Mouse (Mus musculus) kidney, adult 18-20 months (tissue): ENCODE data around the gene Ccdc33.
A peak's percentile ranks its signal among the peaks of the same experiment; 100 is the strongest.

ENCODE experiments used
- DNase-seq: peaks from one replicate; pipeline ENCODE4 v3.0.0; 2021

Gene Ccdc33

DNA sequence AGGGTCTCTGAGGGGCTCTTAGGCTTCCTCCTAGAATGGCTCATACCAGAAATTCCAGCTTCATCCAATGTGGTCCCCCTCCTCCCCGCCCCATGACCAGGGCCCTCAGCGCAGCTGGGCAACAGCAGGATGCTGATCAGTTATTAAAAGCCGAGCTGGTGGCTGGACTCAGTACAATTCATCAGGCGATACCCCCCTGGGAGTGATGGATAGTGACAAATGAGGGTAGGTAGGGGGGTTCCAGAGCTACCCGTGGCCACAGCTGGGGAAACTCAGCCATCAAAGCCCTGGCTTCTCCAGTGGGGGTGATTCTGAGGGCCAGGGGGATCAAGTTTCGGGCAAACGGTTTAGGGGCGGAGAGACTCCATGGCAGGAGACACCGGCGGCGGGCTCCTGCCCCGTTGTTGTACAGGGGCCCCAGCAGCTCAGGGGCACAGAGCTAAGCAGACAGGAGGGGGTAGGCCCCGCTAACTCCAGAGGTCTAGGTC is 10.3 kb upstream of the Ccdc33 start:
- DNase-seq, result no peak

DNA sequence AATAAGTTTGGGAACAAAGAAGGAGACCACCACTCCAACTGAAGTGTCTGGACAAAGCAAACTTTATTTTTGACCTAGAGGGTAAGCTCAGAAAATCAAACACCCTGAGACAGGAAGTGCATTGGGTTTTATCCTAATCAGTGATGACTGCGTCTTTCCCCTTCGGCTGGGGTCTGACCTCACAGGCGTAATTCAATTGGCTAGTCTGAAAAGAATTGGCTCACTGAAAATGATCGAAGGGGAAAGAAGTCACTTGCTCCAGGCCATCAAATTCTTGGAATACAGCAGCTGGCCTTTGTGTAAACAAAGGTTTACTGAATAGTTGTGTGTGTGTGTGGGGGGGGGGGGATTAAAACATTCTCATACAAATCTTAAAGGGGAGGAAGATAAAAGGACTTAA is 7.2 kb upstream of the Ccdc33 start:
- DNase-seq, result no peak

DNA sequence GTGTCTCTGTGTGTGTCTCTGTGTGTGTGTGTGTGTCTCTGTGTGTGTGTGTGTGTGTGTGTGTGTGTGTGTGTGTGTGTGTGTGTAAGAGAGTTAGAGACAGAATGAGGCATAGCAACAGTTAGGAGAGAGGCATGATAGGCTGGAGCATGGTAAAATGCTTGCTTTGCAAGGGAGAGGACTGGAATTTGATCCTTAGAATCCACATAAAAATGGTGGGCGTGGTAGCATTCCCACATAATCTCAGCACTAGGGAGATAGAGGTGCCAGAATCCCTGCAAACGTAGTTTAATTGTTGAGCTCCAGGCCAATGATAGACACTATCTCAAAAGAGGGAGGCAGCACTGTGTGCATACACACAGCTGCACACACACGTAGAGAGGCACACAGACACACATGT is 6.5 kb upstream of the Ccdc33 start:
- DNase-seq, result no peak

DNA sequence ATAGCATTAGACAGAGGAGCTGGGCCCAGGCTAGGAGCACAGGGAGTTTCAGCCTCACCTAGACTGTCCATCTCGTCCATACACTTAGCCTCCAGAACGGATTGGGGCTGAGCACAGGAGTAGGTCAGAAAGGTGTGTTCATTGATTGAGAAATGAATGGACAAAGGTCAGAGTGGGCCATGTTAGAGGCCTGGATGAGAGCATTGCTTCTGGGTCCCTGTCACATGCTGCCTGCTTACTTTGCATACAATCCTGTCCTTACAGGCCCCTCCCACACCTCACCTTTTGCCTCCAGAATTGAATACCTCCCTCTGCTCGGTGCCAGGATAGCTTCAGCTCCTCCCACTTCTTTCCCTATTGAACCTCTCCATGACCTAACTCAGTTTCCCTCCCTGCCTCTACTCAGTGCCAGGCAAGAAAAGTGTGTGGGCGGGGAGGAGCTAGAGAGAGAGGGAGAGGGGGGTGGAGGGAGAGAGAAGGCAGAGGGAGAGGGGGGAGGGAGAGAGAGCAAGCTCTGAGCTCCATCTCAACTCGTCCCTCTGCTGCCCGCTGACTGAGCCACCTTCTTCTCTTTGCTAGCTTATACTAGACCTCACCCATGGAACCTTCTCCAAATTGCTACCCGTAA is 2.5 kb downstream of the Ccdc33 start:
- DNase-seq, result no peak

DNA sequence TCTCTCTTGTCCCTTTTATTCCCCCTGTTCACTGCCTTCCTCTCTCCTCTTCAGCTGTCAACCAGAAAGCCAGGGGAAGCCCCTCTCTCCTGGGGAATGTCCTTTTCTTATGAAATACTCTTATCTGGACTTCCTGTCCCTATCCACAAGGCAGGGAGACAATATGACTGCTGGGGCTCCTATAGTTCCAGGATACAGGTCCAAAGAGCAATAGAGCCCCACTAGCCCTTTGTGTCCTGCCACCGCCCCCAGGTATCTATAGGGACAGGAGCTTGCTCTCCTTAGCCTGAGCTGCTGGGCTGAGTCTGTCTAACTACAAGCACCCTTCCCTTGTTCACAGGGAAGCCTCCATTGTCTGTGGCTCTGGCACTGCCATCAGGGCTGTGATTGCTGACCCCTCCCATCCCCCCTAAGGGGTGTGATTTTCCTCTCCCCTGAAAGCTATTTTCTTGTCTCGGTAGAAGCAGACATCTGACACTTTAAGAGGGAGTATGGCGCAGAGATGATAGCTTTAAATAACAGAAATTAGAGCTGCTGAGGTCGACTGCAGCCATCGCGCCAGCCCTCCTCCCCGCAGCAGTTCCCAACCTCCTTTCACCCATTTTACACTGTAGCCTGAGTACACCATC is 3.2 kb downstream of the Ccdc33 start:
- no peak for DNase-seq

DNA sequence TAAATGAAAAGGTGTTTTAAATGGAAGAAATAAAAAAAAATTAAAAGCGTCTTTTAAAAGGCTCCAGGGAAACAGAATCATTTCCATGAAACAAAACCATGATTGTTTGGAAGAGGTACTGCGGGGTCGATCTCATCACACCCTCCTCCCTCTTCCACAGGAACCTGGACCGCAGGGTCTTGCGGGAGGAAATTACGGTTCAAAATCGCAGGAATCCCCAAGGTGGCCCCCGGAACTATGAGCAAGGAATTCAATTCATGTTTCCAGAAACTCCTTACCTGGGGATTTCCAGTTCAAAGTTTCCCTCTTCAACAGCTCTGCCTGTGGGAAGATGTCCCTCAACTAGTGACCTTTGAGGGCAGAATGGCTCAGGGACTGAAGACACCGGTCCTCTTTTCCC is 4.6 kb downstream of the Ccdc33 start:
- DNase-seq, result no peak

DNA sequence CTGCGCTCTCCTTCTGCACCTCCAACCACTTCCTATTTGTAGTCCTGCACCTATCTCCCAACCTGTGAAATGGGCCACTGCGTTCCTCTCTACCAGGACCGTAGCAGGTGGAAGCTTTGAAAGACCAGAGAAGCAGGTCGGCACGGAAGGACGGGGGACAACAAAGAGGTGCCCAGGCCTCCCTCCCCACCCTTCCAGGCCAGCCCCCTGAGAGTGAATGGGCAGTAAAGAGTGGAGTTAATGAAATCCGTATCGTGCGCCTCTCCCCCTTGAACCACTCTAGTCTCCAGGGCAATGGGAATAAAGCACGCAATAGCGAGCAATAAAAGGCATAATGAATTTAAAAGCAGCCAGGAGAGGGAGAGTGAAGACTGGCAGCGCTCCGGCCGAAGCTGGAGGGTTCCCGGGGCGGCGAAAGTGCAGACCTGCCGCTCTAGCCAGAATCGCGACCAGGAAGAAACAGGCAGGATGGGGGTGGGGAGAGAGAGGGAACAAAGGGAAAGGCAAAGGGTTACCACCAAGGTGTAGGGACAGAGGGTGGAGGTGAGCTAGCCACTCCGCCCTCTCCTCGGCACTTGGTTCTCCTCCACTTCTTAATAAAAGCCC is 5.2 kb downstream of the Ccdc33 start:
- DNase-seq, result peak; percentile 21

DNA sequence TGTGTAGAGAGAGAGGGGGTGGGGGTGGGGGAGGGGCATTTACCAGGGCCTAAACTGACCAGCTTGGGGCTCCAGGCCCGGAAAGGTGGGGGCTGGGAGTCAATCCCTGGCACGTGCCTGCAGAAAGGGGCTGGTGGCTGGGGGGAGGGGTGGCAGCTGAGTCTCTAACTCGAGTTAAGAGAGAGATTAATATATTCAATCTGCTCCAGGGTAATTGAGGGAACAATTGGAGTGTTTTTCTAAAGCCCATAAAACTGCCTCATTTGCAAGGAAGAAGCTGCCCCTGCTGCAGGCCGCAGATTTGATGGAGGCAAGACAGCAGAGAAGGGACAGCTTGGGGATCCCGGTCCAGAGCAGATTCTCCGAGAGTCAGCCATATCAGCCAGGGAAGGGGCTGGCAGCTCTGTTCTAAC is 5.8 kb downstream of the Ccdc33 start:
- DNase-seq, result no peak

DNA sequence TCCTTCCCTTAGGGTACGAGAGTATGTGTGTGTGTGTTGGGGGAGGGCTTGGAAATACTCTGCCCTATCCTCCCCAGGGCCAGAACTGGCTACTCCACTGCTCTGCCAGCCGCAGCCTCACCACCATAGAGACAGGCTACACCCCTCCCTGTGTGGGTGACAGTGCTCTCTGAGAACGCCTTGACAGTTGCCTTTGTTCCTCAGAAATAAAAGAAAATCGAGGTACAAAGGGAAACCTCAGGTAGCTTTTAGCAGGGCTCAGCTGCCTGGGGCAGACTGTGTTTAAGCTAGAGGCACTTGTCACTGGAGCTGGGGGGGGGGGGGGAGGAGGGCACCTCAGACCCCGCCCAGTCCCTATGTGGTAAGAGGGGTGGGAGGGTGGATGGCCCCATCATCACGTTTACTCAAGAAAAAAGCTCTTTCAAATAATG is 6.3 kb downstream of the Ccdc33 start:
- DNase-seq, result no peak

DNA sequence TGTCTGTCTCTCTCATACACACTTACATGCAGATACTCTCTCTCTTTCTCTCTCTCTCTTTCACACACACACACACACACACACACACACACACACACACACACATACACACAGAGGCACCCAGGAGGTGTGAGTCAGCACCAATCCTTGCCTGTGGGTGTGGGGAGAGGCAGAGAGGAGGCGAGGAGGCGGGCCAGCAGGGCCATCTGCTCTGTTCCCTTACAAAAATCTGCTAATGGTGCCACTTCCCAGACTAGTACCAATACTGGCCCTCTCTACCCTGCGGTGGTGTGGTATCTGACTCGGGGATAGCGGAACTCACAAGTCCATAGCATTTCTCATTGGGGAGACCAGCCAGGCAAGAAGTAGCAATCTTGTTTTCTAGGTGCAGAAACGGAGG is 7.2 kb downstream of the Ccdc33 start:
- no peak for DNase-seq

DNA sequence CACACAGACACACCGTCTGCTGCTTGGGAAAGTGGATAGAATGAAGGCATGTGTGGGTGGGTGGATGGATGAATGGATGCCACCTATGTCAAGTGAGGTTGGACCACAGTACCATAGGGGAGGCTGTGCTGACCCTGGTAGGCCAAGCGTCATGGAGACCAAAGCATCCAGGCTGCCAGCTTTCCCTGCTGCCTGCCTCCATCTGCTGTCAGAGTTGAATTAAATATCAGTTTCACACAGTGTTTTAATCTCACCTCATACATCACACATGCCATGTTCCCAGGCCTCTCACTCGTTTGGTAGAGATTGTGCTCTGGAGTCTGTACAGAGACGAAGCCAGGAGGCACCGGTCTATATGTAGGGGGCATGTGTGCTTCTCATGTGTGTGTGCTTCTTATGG is 7.8 kb downstream of the Ccdc33 start:
- DNase-seq, result no peak

DNA sequence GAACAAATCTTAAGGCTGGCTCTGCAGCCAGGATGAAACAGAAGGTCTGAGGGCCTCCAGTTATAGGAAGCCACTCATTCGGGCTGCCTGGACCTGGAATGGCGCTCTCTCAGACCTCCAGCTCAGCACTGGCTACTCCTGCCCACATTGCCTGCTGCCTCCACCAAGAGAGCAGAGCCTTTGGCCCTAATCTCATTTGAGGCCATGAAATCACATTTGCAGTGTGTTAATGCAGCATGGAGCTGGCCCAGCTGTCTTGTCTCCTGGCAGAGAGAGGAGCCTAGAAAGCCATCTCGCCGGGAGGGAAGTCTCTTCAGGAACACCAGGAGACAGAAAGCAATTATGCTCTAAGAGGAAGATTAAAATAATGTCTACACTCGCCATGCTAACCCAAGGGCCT is 11.1 kb downstream of the Ccdc33 start:
- DNase-seq, result no peak

DNA sequence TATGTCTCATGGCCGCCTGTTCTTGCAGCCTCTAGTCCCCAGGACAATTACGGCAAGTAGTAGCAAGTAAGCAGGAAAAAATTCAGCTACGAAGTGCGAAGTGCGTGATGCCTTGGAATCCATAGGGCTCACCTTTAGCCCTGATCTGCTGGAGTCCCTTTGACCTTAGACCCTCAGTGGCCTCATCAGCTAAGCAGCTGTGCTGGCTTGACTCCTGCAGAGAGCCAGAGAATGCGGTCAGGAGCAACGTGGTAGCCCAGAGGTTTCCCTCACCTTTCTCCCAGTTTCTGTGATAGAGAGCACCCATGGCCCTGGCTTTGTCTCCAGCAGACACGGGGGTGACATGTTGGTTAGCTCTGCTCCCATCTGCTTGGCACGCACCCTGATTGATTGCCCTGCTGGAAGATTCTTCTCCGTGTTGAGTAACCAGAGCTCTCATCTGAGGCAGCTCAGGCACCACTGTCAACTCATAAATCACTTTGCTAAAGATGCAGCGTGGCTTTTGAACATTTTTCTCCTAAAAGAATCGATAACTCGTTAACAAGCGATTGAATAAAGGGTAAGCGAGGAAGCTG is 12.9 kb downstream of the Ccdc33 start:
- DNase-seq, result no peak

DNA sequence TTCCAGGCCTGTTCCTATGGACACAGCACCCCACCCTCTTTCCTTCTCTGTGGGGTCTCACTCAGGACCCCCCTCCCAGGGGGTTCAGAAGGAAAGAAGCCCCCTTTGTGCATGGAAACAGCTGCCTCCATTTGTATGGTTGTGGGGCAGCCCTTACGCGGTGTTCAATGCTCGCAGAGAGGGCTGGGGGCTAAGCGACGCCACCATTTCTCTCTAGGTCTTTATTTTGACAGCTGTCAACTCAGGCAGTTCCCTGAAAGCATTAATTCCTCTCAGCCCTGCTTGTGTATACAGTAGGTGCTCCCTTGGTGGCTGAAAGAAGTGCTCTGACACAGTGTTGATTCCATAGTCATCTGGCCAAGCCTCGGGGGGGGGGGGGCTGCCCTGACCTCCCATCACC is 15.0 kb downstream of the Ccdc33 start:
- DNase-seq, result no peak

DNA sequence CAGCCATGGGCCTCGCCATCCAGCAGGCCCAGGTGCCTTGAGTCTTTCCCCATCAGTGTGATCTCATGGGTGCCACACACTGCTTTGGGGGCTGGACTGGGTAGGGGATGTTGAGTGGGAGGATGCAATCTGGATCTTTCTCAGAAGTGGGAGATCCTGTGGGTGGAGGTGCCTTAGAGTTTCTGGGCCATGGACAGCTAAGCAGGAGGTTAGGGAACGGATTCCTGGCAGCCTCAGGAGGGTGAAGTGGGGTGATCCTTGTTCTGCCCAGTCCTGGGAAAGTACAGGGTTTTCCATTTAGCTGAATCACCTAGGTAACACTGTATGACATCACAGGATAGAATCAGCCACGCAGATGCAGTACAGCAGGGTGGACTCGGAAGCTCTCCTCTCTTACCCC is 16.6 kb downstream of the Ccdc33 start:
- DNase-seq, result no peak

DNA sequence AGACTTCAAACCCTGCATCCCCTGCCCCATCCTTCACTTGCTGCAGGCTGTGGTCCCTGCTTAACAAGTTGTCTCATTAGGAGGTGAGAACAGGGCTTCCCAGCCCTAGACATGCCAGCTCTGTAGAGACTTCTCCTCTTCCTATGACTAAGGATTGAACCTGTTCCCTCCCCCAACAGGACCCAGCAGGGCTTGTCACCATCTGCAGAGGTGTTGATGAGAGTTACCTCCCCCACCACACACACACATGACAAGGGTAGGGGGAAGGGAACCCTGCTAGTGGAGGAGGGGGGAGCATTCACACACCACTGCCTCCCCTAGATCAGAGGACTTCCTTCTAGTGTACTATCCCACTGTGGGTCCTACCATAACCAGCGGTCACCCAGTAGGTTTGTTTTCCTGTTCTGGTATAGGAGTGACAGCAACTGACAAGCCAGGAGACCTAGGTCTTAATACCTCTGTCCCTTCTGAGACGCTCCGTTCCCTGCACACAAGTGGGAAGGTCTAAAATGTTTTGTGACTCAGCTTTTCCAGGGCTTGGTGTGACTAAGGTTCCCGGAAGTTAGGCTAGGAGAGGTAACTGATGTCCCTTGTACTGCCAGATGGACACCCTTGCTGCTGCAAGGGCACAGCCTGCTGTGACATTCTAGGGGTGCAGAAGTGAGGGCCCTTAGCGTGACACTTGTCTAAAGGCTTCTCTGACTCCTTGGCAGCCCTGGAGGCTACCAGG is 18.6 kb downstream of the Ccdc33 start:
- no peak for DNase-seq

DNA sequence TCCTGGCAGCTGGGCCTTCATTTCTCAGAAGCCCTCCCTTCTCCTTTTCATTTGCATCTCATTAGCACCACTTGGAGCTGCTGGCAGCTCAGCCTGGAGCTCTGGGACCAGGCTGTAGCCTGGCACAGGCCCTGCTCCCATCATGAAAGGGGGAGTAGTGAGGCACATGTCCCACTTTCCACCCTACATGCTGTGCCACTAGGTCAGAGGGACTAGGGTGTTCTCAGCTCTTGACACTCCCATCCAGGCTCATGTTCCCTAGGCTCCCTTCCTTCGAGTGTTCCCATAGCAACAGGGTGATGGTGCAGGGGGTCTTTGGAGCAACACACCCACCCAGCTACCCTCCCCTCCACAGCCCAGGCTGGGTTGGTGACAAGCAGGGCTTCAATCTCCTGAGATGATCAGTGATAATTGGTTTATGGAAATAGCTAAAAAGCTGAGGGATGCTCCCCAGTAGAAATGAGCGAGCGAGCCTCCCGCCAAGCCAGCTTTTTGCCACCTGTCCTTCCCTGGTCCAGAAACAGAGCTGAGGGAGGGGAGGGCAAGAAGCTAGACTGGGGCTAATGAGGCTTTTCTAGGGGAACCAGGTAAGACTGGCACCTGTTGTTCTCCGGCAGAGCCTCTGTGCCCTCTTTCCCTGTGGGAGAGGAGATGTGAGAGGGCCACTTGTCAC is 21.9 kb downstream of the Ccdc33 start:
- DNase-seq, result no peak

DNA sequence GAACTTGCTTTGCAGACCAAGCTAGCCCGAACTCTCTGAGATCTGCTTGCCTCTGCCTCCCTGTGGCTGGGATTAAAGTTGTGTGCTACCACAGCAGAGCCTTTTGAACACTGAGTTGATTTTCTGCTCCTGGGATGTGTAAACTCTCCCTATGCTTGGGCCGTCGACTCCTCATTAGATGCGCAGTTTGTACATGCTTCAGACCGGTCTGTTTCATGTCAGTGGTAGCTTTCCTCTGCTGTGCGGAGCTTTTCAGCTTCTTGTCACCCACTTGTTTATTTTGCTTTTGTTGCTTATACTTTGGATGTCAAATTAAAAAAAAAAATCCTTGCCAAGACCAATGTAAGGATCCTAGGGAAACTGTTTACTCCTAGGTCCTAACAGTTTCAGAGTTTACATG is 22.6 kb downstream of the Ccdc33 start:
- no peak for DNase-seq

DNA sequence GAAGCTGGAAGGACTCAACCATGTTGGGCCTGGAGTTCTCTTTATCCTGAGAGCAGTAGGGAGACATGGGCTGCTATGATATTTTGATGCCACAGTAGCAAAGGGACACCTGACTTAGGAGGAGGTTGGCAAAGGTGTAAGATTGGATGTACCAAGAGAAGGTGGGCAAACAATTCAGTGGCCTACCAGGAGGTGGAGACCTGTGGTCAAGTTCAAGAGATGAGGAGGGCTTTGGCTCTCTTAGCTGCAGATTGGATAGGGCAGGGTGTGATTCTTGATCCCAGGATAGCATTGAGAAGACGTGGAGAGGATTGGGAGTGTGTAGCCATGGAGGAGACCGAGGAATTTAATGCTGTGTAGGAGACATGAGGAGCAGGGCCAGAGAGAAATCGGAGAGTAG is 24.8 kb downstream of the Ccdc33 start:
- DNase-seq, result no peak

DNA sequence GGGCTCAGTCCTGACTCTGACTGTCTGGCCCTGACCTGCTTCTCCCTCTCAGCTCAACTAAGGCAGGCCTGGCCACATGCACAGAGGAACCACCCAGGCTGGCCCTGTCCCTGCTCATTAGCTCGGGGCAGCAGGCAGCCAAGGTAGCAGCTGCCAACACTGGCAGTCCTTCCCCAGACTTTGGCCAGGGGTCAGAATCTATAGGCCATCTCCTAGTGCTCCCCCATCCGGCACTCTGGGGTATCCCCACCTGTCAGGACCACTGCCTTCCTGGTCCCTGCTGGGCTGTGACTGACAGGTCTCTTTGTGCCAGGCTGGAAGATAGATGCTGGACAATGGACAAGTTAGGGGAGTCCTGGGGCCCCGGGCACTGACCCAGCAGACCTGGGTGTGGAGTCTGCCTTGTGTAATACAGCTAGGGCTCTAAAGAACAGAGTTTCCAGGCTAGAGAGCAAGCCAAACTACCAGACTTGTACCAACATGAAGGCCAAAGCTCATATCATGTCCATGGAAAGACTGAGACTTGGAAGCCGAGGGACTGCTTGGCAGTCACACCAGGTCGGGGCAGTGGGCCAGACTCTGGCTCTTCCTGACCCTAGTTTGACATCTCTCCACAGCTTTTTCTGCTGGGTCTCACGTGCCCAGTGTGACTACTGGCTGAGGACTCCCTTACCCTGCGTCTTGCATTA is 25.9 kb downstream of the Ccdc33 start:
- DNase-seq, result peak; percentile 43

DNA sequence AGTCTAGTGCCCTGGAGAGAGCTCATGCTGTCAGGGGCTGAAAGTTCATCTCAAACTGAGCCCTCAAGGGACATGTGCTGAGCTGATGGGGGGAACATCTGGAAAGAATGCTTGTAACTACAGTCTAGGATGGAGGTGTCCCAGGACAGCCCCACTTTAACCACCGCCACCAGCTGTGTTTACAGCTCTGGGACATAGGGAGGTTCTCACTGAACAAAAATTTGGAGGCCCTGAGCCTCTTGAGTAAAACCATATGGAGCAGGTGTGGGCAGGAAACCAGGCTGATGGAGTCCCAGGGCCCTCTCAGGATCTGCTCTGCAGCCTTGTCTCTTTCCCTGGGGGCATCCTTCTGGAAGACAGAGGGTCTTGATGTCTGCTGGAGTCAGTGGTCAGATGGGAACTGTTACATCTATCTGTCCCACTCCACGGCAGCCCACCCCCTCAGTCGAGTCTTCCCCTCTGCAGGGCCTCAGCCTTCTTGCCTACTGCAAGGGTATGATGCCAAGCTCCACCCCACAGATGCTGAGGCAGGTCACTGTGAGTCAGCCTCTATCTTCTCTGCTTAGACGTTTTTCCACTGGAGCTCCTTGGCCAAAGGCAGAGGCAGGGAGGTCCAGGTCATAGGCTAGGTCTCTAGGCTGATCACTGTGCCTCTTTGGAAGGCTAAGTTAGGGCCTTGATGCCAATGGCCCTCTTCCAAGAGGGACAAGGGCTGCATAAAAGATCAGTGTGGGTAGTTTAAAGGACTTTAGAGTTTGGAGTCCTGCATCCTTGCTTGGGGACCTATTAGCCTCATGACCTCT is 26.8 kb downstream of the Ccdc33 start:
- no peak for DNase-seq
